Mouse (Mus musculus) layer of hippocampus, postnatal 10 days (tissue): ENCODE data around the gene Txndc16. TPM values are rescaled to one million over a fixed set of nuclear protein-coding genes. Genes with fewer than 3 reads are reported as not detected.

Experiments
- DNase-seq, 2 experiments: peaks; one replicate each; pipeline ENCODE4 v3.0.0; 2021; ENCODE audit warnings: low spot score in 2 of 2
- long read RNA-seq: library from polyadenylated mRNA; stranded (forward); transcript quantifications from one replicate; pipeline ENCODE4 v2.0.0, GENCODE M21; 2023
- total RNA-seq, 2 experiments: library from RNA; stranded (reverse); gene quantifications; 2 replicates each; pipeline ENCODE4 v1.2.3; 2021

The Txndc16 gene
- total RNA-seq, result 10 to 100 TPM; 67.8 to 68.8 TPM
- long read RNA-seq, full-length matches to known transcripts, result 23 of 55 reads
- long read RNA-seq, partial matches to known transcripts, result 5 of 55 reads
- long read RNA-seq, other reads (novel, unspliced or antisense), result 27 of 55 reads

DNA sequence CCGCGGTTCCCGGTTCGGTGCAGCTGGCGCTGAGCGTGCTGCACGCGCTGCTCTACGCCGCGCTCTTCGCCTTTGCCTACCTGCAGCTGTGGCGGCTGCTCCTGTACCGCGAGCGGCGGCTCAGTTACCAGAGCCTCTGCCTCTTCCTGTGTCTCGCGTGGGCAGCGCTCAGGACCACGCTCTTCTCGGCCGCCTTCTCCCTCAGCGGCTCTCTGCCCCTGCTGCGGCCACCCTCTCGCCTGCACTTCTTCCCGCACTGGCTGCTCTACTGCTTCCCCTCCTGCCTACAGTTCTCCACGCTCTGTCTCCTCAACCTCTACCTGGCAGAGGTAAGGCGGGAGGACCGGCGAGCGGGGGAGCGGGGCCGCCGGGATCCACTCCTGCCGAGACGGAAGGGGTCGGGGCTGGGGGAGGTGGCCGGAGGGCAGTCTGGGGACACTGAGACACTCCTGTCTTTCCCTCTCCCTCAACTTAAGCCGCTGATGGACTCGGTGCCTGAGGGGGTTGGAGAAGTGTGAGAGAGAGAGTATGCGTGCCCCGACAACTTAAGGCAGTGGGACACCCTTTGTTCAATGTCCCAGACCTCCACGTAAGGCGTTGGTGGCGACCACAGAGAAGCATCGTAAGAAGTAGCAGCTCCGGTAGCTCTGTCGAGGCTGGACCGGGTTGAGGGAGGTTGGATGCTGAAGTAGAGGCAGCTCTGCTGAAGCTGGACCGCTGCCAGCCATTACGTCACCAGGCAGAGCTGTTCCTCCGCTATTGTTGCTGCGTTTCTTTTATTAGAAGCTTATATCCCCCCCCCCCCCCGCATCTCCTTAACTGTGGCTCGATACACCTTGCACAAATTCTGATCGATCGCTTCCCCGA, at the start of gene Txndc16:
Gene Txndc16 (minus strand): TSS at position 239 of the 867 bp plus-strand sequence.
- peak; percentile 80 to 88 for DNase-seq

DNA sequence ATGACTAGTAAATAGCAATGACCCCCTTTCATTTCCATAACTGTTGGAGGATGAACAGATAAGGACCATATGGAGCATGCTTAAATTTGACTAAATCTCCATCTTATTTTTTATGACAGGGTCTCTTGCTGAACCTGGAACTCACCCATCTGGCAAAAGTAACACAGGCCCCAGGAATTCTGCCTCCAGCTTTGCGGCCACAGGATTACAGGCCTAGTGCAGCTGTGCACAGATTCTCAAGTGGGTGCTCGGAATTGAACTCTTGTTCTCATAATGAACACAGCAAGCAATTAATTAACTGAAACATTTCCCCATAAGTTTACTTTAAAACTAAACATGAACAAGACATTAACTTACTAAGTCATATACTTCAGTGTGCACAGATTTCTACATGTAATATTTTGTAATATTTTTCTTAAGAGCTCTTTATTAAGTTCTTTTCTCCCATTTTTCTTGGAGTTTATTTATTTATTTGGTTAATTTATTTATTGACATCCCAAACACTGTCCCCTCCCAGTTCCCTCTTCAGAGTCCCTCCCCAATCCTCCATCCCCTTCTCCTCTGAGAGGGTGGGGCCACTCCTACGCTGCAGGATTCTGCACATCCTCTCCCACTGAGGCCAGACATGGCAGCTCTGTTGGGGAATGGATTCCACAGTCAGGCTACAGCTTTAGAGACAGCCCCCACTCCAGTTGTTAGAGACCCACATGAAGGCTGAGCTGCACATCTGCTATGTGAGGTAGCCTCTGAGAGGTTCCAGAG, 43.9 kb upstream of the Txndc16 start:
- no peak for DNase-seq

DNA sequence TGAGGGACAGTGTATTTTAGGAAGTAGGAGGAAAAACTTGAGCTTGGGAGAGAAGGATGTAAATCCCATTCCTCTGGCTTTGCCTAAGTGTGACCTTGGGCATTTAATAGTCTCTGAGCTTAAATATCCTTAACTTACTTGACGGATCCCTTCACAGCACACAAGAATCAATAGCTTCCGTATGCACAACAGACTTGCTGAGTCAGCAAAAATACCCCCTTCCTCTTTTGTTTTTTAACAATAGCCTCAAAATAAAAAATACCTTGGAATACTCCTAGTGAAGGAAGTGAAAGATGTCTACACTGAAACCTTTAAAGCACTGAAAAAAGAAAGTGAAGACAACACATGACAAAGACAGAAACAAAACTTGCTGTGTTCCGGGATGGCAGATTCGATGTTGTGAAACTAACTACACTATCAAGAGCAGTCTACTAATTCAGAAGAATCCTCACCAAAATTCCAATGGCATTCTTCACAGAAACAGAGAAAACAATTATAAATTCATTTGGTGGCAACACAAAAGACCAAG, 31.5 kb upstream of the Txndc16 start:
- no peak for DNase-seq

DNA sequence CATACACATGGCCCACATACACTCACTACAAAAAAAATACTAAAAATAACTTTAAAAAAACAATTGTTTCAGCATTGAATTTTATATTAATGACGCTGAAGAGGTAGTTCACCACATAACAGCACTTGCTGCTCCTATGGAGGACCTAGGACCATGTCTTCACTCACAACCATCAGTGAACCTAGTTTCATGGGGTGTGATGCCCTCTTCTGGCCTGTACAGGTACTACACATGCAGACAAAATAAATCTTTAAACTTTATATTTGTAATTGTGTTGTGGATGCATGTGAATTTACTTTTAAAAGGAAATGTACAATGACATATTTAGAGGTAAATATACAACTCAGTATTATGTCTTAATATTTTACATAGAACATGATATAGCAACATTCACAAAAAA, 21.5 kb upstream of the Txndc16 start:
- DNase-seq, result no peak

DNA sequence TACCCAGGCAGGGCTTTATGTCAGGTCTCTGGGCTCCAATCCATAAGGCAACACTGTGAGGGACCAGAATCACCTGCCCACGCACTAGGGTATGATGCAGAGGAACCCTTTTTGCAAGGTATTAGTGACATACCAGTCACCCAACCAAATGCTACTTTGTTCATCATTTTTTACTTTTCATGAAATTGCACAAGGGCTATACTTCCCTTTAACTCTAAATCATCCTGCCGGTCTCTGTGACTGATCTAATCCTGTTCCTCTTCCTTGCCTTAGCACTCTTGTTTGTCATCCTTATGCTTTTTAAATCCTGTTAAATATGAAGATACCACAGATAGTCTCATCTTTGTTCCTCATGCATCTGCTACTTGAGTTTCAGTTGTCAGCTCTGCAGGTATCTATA, 18.9 kb upstream of the Txndc16 start:
- DNase-seq, result no peak

DNA sequence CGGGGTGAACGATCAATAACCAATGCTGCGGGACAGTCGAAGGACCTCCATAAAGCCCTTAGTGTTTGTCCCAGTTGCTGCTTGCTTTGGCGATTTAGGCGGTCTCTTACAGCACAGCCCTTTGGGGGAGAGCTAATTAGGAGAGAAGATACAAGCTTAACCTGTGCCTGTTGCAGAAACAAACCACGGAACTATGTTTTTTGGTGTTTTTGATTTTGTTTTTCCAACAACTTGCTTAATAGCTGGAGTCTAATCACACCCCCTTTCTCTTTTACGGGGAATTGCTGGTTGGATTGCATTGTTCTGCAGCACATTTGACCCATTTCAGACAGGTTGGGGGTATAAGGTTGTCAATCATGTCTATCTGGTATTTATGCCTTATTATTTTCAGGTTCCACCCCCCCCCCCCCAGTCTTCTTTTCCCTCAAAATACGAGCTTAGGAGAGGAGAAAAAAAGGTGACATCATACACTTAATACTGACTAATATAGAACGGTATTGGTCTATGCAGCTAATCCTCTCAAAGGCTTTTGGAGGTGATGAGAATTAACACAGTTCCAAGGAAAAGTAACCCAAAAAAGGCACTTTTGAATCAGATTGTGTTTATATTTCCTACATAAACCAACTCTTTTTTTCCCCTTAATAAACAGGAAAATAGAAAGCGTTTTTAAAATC, 966 bp upstream of the Txndc16 start:
- DNase-seq, result no peak

DNA sequence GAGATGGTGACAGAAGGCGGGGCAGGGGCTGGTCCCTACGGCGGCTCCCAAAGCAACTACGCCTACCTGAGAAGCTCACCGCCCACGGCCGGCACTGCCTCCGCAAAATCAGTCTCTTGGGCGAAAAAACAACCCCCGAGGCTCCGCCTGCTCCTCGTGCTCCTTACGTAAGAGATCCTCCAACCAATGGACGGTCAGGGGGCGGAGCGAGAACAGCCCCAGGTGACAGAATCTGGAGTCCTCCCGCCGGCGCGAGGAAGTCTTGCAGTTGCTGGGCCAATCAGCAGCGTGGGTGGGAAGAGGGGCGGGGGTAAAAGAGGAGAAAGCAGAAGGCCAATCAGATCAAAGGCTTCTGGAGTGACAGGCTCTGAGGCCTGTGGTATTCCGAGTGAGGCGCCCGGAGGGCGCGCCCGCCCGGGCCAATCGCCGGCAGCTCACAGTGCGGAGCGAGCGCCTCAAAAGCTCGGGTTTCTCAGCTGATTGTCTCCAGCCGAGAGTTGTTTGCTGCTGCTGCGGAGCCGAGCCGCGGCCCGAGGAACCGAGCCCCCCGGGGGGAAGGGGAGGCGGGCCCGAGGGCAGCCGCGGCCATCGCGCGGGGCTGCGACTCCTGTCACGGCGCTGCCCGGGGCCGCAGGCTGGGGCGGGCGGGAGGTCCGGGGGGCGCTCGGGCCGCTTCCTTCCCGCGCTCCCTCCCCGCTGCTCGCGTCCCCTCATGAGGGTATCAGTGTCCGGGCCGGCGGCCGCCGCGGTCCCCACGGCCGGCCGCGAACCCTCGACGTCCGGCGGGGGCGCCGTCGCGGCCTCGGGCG, 643 bp downstream of the Txndc16 start, which contains the start of gene Gpr137c:
Gene Gpr137c (plus strand): TSS at position 437 of the 809 bp plus-strand sequence.
- peak; percentile 95 to 96 for DNase-seq

DNA sequence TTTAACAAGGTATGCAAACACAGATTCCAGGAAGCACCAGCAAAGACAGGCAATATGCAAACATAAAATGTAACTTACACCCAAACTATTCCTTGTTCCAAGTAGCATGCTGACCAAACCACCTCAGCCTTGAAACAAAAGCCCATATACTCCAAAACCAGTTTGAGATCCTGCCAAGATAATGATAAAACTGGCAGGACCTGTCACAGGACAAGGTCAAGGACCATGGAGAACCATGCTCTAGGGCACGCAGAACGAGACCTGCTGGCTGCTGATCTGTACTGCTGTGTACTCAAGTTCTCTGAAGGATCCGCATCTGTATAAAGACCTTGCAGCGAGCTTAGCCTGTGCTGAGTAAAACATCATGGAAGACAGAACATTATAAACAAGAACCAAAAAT, 2.4 kb downstream of the Txndc16 start:
- DNase-seq, result no peak

DNA sequence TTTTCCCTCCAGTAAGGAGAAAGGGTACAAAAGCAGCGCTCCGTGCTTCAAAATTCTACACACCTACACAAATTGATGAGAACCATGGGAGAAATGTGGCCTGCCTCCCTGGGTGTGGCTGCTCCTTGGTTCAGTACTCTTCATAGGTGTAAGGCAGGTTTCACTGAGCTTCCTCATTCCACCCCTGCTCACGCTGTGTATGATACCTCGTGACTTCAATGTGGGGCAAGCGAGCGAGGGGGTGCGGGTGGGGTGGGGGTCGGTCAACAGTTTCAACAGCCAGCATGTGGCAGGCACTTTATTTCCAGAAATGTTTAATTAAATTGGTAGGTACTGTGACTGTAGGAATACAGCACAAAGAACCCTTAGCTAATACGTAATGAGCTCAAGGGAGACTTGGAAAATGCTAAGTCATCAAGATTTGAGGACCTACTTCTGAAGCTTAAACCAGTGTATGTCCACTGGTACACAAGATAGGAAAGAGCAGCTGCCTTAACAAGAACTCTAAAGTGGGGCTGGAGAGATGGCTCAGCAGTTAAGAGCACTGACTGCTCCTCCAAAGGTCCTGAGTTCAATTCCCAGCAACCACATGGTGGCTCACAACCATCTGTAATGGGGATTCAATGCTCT, 3.3 kb downstream of the Txndc16 start:
- DNase-seq, result no peak

DNA sequence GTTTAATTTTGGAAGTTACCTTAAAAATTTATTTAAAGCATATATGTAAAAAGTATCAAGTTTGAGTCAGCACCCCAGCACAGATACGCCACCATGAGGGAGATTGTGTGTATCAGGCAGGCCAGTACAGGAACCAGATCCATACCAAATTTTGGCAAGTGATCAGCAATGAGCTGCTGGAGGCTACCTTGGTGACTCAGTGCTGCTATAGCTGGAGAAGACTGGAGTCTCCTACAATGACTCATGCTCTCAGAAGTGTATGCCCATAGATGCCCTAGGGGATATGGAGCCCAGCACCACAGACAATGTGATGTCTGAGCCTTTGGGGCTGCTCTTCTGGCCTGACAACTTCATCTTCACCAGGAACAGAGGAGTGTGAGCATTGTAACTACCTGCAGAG, 8.7 kb downstream of the Txndc16 start:
- DNase-seq, result no peak

DNA sequence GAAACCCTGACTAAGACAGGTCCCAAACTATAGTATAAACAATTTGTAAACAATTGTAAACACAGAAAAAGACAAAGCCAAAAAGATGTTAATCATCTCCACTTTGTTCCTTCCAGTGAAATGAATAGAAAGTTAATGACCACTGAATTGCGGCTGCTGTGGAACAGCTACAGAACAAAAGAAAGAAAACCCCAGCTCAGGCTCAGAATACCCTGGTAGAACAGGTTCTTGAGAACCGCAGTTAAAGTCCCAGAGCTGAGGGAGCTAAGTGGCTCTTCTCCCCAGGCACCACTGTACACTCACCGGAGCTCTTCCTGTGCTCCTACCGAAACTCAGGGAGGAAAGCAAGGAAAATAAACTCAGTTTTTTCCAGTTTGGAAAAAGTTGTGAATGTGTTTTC, 9.4 kb downstream of the Txndc16 start:
- DNase-seq, result no peak

DNA sequence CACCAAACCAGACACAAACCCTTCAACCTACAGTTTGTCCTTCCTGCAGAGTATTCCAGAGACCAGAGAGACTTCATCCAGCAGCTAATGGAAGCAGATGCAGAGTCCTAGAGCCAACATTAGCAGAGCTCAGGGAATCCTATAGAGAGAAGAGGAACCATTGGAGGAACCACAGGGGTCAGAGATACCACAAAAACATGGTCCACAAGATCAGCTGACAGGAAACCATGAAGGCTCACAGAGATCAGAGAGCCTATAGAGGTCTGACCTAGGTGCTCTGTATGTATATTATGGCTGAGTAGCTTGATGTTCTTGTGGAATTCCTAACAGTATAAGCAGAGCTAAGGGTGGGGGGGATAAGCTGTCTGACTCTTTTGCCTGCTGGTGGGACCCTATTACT, 19.5 kb downstream of the Txndc16 start:
- DNase-seq, result no peak

DNA sequence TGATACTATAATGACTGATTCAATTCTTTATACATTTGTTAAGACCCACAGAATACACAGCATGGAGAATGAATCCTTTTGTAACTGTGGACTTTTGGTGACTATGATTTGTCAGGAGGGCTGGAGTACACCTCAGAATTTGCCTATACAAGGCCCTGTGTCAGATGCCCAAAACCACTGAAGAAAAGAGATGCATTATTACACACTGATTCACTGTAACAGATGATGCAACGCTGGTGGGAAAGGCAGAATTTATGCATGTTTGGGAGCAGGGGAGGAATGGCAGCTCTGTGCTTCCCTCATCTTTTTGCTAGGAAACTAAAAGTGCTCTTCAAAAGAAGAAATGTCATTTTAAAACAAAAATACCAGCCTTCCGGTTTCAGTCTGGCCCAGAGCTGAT, 29.1 kb downstream of the Txndc16 start:
- no peak for DNase-seq

DNA sequence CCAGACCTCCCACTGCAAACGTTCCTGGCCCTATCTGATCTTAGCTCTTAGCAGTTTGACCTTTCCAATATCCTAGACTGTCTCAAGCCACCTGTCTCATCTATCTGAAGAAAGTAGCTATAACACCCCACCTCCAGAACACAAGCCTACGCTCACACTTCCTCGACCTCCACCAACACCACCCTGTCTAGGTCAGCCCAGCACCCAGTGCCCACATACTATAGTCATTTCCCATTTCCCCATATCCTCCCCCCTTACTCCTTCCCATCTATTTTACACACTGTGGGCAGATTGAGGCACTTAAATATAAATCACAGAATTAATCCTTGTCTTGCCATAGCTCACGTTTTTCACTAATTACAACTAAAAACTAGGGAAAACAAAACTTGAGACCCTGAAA, 38.5 kb downstream of the Txndc16 start:
- DNase-seq, result no peak

DNA sequence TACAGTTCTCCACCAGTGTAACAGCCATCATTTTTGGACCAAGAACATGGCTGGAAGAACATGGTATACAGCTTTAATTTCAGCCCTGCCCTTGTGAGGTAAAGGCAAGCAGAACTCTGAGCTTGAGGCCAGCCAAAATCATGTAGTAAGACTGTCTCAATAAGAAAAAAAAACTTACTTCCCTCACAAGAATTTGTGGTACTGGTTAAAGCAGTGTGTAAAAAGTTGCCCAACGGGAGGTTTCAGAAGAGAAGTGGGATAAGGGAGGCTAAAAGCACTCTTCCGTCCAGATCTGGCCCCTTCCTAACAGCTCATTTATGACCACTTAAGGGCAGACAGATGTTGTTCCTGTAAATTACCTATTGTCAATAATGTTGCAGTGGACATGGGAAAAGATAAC, 40.5 kb downstream of the Txndc16 start:
- no peak for DNase-seq

DNA sequence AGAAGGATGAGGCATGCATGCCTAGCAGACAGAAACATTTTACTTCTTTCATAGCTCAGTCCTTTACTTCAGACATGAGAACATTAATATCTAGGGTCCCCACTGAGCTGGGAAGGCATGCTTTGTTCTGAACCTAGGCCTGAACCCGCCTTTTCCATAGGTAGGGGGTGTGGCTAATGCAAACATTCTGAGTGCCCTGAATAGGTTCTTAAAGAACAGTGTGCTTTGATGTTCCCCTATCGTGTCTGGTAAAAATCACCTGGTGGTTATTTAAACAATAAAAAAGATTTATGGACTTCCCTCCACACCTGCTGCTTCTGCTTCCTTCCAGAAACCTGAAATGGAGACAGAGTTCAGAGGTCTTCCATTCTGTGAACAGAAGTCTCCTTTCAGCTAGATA, 40.9 kb downstream of the Txndc16 start:
- no peak for DNase-seq

DNA sequence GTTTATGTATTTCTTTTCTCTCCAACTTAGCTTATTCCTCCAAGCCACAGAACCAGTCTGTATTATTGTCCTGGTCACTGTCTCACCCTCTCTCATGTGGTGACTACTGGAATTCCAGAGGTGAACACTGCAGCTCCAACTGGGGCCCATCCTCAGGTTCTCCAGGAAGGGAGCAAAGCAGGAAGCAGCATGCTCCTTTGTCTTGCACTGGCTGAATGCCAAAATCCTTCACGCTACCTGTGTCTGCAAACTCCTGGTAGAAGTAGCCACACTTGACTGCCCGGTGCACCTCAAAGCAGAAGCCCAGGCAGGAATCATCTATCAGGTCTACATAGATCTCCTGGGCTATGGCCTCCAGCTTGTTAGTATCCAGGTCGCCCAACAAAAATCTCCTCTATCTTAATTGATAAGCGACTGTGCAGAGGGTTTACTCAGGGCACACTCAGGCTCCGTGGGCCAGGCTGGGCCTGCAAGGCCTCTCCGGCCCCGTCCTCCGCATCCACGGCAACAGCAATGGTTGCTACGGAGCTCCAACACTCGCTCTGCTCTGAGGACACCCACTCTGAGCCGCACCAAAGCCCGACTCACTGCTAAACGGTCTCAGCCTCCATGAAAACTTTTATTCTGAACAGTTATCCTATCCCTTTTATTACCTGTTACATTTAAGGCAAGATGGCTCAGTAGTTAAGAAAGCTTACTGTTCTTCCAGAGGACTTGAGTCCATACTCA, 45.0 kb downstream of the Txndc16 start:
- no peak for DNase-seq

DNA sequence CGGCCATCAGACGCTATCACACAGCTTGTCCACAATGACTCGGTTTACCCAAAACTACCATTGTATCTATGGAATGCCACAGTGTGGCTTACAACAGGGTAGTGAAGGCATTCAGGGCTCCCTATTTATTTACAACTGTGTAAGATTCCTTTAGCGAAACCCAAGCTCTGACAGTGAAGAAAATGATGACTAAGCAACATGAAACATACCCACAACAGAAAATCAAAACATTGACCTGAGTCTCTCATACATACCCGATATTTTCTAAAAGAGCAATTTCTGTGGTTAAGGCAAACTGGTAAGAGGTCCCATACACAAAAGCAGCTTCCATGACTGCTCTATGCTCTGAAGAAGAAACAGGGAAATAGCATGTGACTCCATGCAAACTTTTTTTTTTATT, 47.9 kb downstream of the Txndc16 start:
- no peak for DNase-seq

DNA sequence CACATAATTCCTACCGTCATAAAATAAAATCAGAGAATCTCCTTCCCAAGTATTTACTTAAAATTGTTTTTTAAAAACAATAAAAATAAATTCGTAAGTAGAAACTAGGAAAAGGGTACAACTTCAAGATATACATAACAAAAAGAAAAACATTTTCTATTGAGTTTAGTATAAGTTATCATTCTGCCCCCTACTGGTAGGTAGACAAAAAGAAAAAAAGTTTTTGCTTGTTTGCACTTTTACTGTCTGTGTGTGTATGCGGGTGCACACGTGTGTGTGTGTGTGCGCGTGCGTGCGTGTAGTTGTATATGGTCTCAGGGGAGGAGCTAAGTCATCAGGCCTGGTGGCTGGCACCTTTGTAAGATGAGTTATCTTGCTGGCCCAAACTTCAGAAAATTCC, 52.8 kb downstream of the Txndc16 start:
- DNase-seq, result no peak
